Mouse (Mus musculus): ENCODE measurements around the gene Tab1.

The Tab1 gene

DNA sequence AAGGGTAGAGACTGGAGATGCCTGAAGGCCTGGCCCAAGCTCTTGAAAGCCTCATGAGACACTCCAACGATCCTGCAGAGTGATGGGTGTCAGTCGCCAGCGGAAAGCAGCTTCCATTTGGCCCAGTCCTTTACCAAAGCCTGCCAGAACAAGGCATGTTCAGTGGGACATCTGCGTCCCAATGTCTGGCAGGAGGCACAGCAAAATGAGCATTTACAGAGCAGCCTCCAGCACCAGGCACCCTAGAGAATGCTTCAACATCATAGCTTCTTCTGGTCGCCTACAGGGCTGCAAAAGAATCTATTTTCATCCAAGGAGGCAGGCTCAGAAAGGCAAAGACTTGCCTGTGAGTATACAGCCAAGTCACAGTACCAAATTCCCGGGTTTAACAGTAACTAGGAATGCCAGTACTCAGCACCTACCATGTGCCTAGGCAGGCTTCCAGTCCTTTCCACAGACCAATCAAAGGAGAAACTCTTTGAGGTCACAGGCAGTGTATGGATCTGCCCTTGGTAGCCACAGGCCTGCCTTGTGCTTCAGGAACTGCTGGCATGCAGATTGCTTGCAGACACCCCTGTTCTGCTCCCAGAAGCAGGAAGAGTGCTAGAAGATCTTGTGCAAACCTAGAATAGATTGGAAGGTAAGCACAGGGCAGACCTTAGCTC lies 69.3 kb downstream of the Tab1 start:
- no peak for DNase-seq (ENCODE audit: low read depth, low spot score)

DNA sequence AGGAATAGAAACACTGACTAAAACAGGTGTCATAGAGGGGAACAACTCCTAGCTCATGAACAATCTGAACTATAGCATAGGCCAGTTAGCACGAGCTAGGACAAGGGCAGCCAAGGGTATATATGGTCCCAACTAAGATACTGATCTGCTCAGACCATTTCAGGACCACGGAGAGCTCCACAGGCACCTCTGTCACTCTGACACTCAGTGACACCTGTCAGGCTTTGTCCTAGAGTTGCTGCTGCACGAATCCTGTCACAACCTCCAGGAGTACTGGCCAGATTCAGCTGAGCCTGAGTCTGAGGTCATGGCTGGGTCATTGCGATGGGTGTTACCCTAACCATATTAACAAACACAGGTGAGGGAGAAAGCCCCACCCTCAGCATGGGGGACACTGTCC lies 70.5 kb downstream of the Tab1 start:
- no peak for DNase-seq (ENCODE audit: low read depth, low spot score)

GRCm38 (mm10) chr15:80206057-80206565 lies 73.2 kb downstream of the Tab1 start:
- no peak for DNase-seq (ENCODE audit: low read depth, low spot score)

DNA sequence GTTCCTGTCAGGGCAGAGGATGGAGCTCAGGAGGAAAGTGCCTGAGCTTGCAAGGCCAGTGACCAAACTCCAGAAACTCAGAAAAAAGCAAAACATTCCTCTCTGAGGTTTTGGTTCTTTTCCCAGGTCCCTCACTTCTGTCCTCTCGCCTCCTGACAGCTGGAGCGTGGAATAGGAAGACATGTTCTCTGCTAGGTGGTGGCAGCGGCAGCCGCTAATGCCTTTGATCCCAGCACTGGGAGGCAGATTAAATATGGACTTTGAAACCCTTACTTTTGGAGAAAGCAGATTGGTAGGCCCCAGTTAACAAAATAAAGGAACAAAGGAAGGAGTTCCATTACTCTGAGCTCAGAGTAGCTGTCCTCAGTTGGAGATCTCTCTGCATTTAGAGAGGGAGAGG lies 75.5 kb downstream of the Tab1 start:
- DNase-seq (ENCODE audit: low read depth, low spot score): no peak

All from WW6 (cell line).